In genomic region chr7:132887019-132887804, GRCm38 (mm10) we compare ENCODE assay signal across 14 mouse cellular contexts. TPM values are rescaled to one million over a fixed set of nuclear protein-coding genes. Genes with fewer than 3 reads are reported as not detected.
DNase-seq lines count a peak whose midpoint lies in the region; ATAC-seq lines count a peak whose summit lies in the region.
"Had no signal": no experiment of that assay in that cellular context is flagged by ENCODE, and none has a peak within 500 bp of the region (broad histone marks: within the 10 kb centered on the region; RNA-seq: fewer than 3 reads in every experiment).

No protein-coding gene starts in this region.

- H3K9ac ChIP-seq in forebrain, embryonic 15.5 days (replicated peaks) = no peak overlapping the region
- no peak overlapping the region for H3K9ac ChIP-seq in kidney, embryonic 16.5 days (replicated peaks; ENCODE audit: low read length)
- no peak overlapping the region for H3K9ac ChIP-seq in limb, embryonic 13.5 days
- H3K9ac ChIP-seq: liver, embryonic 15.5 days; midbrain, embryonic 15.5 days; neural tube, embryonic 13.5 days had no signal

- H3K4me1 ChIP-seq in forebrain, embryonic 10.5 days = peaks cover 11% of the 10 kb centered on the region; the same call in 1 of the 2 replicates
- no peaks in the 10 kb centered on the region for H3K4me1 ChIP-seq in forebrain, embryonic 15.5 days
- H3K4me1 ChIP-seq in kidney, embryonic 16.5 days (ENCODE audit: insufficient read depth, low read length) = peaks cover 10% of the 10 kb centered on the region
- H3K4me1 ChIP-seq in limb, embryonic 13.5 days = peaks cover 8% of the 10 kb centered on the region; the same call in 1 of the 2 replicates
- H3K4me1 ChIP-seq: midbrain, embryonic 15.5 days; neural tube, embryonic 13.5 days had no signal

- no peak overlapping the region for H3K4me3 ChIP-seq in forebrain, embryonic 10.5 days
- no peak overlapping the region for H3K4me3 ChIP-seq in forebrain, embryonic 15.5 days
- no peak overlapping the region for H3K4me3 ChIP-seq in kidney, embryonic 16.5 days (ENCODE audit: low read length)
- H3K4me3 ChIP-seq in limb, embryonic 13.5 days = no peak overlapping the region
- H3K4me3 ChIP-seq: liver, embryonic 15.5 days; midbrain, embryonic 15.5 days; neural tube, embryonic 13.5 days had no signal

- H3K27ac ChIP-seq in forebrain, embryonic 10.5 days = peak overlapping the region; percentile 32; the same call in 1 of the 2 replicates
- no peak overlapping the region for H3K27ac ChIP-seq in forebrain, embryonic 15.5 days (replicated peaks)
- peak overlapping the region; percentile 59 for H3K27ac ChIP-seq in kidney, embryonic 16.5 days (ENCODE audit: low read length)
- H3K27ac ChIP-seq in limb, embryonic 13.5 days = peak overlapping the region; percentile 28; the same call in 1 of the 2 replicates
- H3K27ac ChIP-seq: hindbrain, postnatal 0 days; liver, embryonic 15.5 days; midbrain, embryonic 15.5 days; neural tube, embryonic 13.5 days had no signal

- 70% methylated on average over 7 of the region's 7 CpGs for WGBS in forebrain, embryonic 10.5 days
- WGBS in forebrain, embryonic 15.5 days = 75% methylated on average over 7 of the region's 7 CpGs
- WGBS in kidney, embryonic 16.5 days = 29% methylated on average over 7 of the region's 7 CpGs
- 64% methylated on average over 7 of the region's 7 CpGs for WGBS in limb, embryonic 13.5 days

- ATAC-seq in forebrain, embryonic 15.5 days (replicated peaks) = no peak
- ATAC-seq in kidney, embryonic 16.5 days (ENCODE audit: low FRiP score, low TSS enrichment) = peak; percentile 63; the same call in 1 of the 2 replicates
- ATAC-seq in limb, embryonic 13.5 days (ENCODE audit: low FRiP score, low read depth) = no peak
- ATAC-seq: hindbrain, postnatal 0 days; midbrain, embryonic 15.5 days had no signal

- H3K4me2 ChIP-seq in forebrain, embryonic 15.5 days (replicated peaks) = no peak overlapping the region
- H3K4me2 ChIP-seq in kidney, embryonic 16.5 days (replicated peaks; ENCODE audit: low read depth, low read length) = no peak overlapping the region
- no peak overlapping the region for H3K4me2 ChIP-seq in limb, embryonic 13.5 days (replicated peaks)
- H3K4me2 ChIP-seq: liver, embryonic 15.5 days; midbrain, embryonic 15.5 days; neural tube, embryonic 13.5 days had no signal

- DNase-seq in forebrain, embryonic 10.5 days (ENCODE audit: extremely low spot score, low spot score) = no peak
- no peak for DNase-seq in kidney, postnatal 4 days
- peak; percentile 21 for DNase-seq in embryo, embryonic 11 days
- DNase-seq in left cerebral cortex, adult 18-20 months (ENCODE audit: low spot score in 2 of 2) = no peak
- no peak for DNase-seq in layer of hippocampus, adult 9-11 months
- DNase-seq: adrenal gland, postnatal 10 days; retina, postnatal 1 day had no signal

- peaks cover 36% of the 10 kb centered on the region for H3K36me3 ChIP-seq in forebrain, embryonic 10.5 days (replicated peaks)
- H3K36me3 ChIP-seq in forebrain, embryonic 15.5 days = peaks cover 25% of the 10 kb centered on the region
- H3K36me3 ChIP-seq in kidney, embryonic 16.5 days (ENCODE audit: insufficient read depth, low read length) = peaks cover 20% of the 10 kb centered on the region
- H3K36me3 ChIP-seq in limb, embryonic 13.5 days = peaks cover 31% of the 10 kb centered on the region

- H3K27me3 ChIP-seq in forebrain, embryonic 10.5 days (ENCODE audit: poor library complexity, severe bottlenecking) = no peaks in the 10 kb centered on the region
- no peaks in the 10 kb centered on the region for H3K27me3 ChIP-seq in forebrain, embryonic 15.5 days
- no peaks in the 10 kb centered on the region for H3K27me3 ChIP-seq in kidney, embryonic 16.5 days (ENCODE audit: insufficient read depth, low read length)
- no peaks in the 10 kb centered on the region for H3K27me3 ChIP-seq in limb, embryonic 13.5 days
- H3K27me3 ChIP-seq: liver, embryonic 15.5 days; midbrain, embryonic 15.5 days; neural tube, embryonic 13.5 days had no signal

- H3K9me3 ChIP-seq in forebrain, embryonic 10.5 days = no peaks in the 10 kb centered on the region
- no peaks in the 10 kb centered on the region for H3K9me3 ChIP-seq in forebrain, embryonic 15.5 days
- 0 out of 2 replicates have a peak, but pooled peaks cover 1% of the 10 kb centered on the region for H3K9me3 ChIP-seq in kidney, embryonic 16.5 days (ENCODE audit: low read length)
- H3K9me3 ChIP-seq in limb, embryonic 13.5 days = no peaks in the 10 kb centered on the region
- H3K9me3 ChIP-seq: liver, embryonic 15.5 days; midbrain, embryonic 15.5 days; neural tube, embryonic 13.5 days had no signal

RNA-seq across cellular contexts. Expression of gene Abraxas2, which starts 28.2 kb away (rescaled TPM):
- polyA plus RNA-seq in forebrain, embryonic 10.5 days (2016; fragmentation: Nextera tagmentation; extraction: Ambion mirVana) = 32.9 and 33.9 TPM in 2 replicates
- polyA plus RNA-seq in forebrain, embryonic 15.5 days (2015; fragmentation: Nextera tagmentation; extraction: Ambion mirVana) = 40.0 and 42.6 TPM in 2 replicates
- polyA plus RNA-seq in kidney, embryonic 16.5 days (2015; fragmentation: Nextera tagmentation; extraction: Ambion mirVana) = 34.2 and 40.8 TPM in 2 replicates
- polyA plus RNA-seq in limb, embryonic 13.5 days (2015; fragmentation: Nextera tagmentation; extraction: Ambion mirVana) = 47.3 and 50.4 TPM in 2 replicates
- total RNA-seq in left cerebral cortex, adult 18-20 months (2021) = 10 to 100 TPM; 29.9 to 30.1 TPM

RNA-seq across cellular contexts. Expression of gene Eef1akmt2, which starts 34.7 kb away (rescaled TPM):
- polyA plus RNA-seq in forebrain, embryonic 10.5 days (2016; fragmentation: Nextera tagmentation; extraction: Ambion mirVana) = 76.8 and 80.9 TPM in 2 replicates
- polyA plus RNA-seq in forebrain, embryonic 15.5 days (2015; fragmentation: Nextera tagmentation; extraction: Ambion mirVana) = 102 and 108 TPM in 2 replicates
- polyA plus RNA-seq in kidney, embryonic 16.5 days (2015; fragmentation: Nextera tagmentation; extraction: Ambion mirVana) = 64.9 and 71.2 TPM in 2 replicates
- polyA plus RNA-seq in limb, embryonic 13.5 days (2015; fragmentation: Nextera tagmentation; extraction: Ambion mirVana) = 76.0 and 78.3 TPM in 2 replicates
- 10 to 100 TPM; 33.4 to 35.0 TPM for total RNA-seq in left cerebral cortex, adult 18-20 months (2021)

RNA-seq across cellular contexts. Expression of gene Zranb1, which starts 43.7 kb away (rescaled TPM):
- 8.8 and 9.9 TPM in 2 replicates for polyA plus RNA-seq in forebrain, embryonic 10.5 days (2016; fragmentation: Nextera tagmentation; extraction: Ambion mirVana)
- polyA plus RNA-seq in forebrain, embryonic 15.5 days (2015; fragmentation: Nextera tagmentation; extraction: Ambion mirVana) = 24.6 and 25.5 TPM in 2 replicates
- 9.6 and 10.0 TPM in 2 replicates for polyA plus RNA-seq in kidney, embryonic 16.5 days (2015; fragmentation: Nextera tagmentation; extraction: Ambion mirVana)
- polyA plus RNA-seq in limb, embryonic 13.5 days (2015; fragmentation: Nextera tagmentation; extraction: Ambion mirVana) = 14.9 and 15.7 TPM in 2 replicates
- total RNA-seq in left cerebral cortex, adult 18-20 months (2021) = 10 to 100 TPM; 43.5 to 45.2 TPM
